Mouse (Mus musculus) central nervous system, embryonic 11.5 days (tissue): ENCODE measurements around the gene Hist2h2ac. TPM values are rescaled to one million over a fixed set of nuclear protein-coding genes. Genes with fewer than 3 reads are reported as not detected.

Experiments used
- polyA plus RNA-seq: library from polyadenylated mRNA; depleted of rRNA; stranded (reverse); fragments of >200 nt; gene quantifications from 2 replicates; pipeline ENCODE4 v1.2.3, GENCODE M21; 2012; rRNA removed

The Hist2h2ac gene
- polyA plus RNA-seq, result 12.5 and 13.4 TPM in 2 replicates

GRCm38 (mm10) chr3:96220765-96221639 lies at the start of gene Hist2h2ac, which contains the start of gene Hist2h2be:
TSS of gene Hist2h2ac (minus strand) at chr3:96220880.
TSS of gene Hist2h2be (plus strand) at chr3:96221119.

GRCm38 (mm10) chr3:96269511-96270474 lies 49.1 kb upstream of the Hist2h2ac start, which contains the start of gene Hist2h2bb:
TSS of gene Hist2h2bb (plus strand) at chr3:96269752.

GRCm38 (mm10) chr3:96268051-96268775 lies 47.5 kb upstream of the Hist2h2ac start, which contains the start of gene Hist2h3b:
TSS of gene Hist2h3b (plus strand) at chr3:96268654.

GRCm38 (mm10) chr3:96262979-96263550 lies 42.4 kb upstream of the Hist2h2ac start, which contains the start of gene Hist2h4:
TSS of gene Hist2h4 (minus strand) at chr3:96263311.

GRCm38 (mm10) chr3:96246427-96246856 lies 25.8 kb upstream of the Hist2h2ac start, which contains the start of gene Hist2h3c1:
TSS of gene Hist2h3c1 (plus strand) at chr3:96246685.

GRCm38 (mm10) chr3:96245003-96245886 lies 24.6 kb upstream of the Hist2h2ac start, which contains the start of gene Hist2h2aa1:
TSS of gene Hist2h2aa1 (plus strand) at chr3:96245497.

GRCm38 (mm10) chr3:96239949-96240798 lies 19.5 kb upstream of the Hist2h2ac start, which contains the start of gene Hist2h2aa2:
TSS of gene Hist2h2aa2 (minus strand) at chr3:96240276.

GRCm38 (mm10) chr3:96238954-96239793 lies 18.5 kb upstream of the Hist2h2ac start, which contains the start of gene Hist2h3c2:
TSS of gene Hist2h3c2 (minus strand) at chr3:96239127.

GRCm38 (mm10) chr3:96219661-96220130 lies 984 bp downstream of the Hist2h2ac start, which contains the start of the genes Bola1 and Hist2h2ab:
TSS of gene Bola1 (minus strand) at chr3:96219709.
TSS of gene Hist2h2ab (plus strand) at chr3:96219865.

GRCm38 (mm10) chr3:96180727-96181477 lies 39.8 kb downstream of the Hist2h2ac start, which contains the start of gene Sv2a:
TSS of gene Sv2a (plus strand) at chr3:96181151.

GRCm38 (mm10) chr3:96172197-96173178 lies 48.2 kb downstream of the Hist2h2ac start, which contains the start of gene Sf3b4:
TSS of gene Sf3b4 (plus strand) at chr3:96172332.

